Mouse (Mus musculus) mouse embryonic stem cell (cell line): ENCODE data around the gene Hyls1.

ENCODE experiments used
- in situ Hi-C, 2 experiments: fragments of 300-500 bp; cut with MboI; formaldehyde crosslinking; loops; 1 replicate in 1 of 2; 3 replicates in 1 of 2; pipeline ENCODE4 v1.14.3; 2019 to 2020; ENCODE audit warnings: low sequenced_read_pairs in 2 of 2, low pct_unique_long_range_greater_than_20kb in 1 of 2, mixed read lengths in 1 of 2; ENCODE audit not compliant: unreplicated experiment in 1 of 2

Gene Hyls1

GRCm38 (mm10) chr9:35548455-35548854 lies 21.7 kb downstream of the Hyls1 start:
- in situ Hi-C loops = no loop called here

DNA sequence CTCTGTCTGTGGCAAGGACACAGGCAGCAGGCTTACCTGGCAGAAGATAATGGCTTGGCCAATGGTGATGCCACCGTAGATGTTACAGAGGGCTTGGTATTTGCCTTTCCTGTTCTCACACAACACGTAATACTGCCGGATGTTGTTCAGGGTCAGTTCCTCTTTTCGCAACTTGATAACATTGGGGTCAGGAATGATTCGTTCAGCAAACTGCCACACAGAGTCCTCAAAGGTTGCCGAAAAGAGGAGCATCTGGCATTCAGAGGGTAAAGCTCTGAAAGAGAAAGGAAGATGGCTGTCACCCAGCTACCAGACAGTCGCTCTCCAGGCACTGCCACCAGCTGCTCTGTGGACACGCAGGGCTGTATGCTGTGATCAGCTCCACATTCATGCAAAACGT lies 23.5 kb downstream of the Hyls1 start:
- in situ Hi-C loops = no loop called here

DNA sequence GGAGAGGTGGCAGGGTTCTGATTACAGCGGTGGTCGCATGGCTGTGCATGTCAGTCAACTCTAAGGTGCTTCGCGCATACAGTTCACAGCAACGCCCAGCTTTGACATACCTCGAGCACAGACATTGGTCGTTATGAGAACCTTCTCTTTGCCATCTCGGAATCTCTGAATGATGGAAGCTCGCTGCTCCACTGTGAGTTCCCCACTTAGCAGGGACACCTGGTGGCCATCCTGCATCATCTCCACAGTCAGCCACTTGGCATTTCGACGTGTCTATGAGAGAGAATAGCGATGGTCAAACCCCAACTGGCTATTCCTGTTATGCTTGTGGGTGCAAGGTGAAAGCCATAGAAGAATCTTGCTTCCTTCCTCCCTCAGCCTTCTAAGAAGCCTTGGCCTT lies 24.5 kb downstream of the Hyls1 start:
- in situ Hi-C loops = no loop called here

DNA sequence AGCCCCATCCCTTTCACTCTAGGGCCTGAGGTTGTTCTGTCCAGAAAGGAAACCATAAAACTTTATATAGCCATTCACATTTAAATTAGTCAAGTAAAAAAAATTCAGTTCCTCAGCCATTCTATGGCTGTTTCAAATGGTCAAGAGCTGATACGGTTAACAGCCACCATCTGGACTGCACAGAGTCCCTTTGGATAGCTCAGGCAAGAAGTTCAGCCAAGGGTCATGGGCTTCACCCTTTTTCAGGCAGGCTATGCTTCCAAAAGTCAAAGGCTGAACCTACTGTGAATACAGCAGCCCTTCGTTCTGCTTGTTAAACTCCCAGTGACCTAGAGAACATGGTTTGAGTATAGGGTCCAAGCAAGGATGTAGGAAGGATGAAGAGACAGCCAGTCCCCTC lies 25.5 kb downstream of the Hyls1 start:
- in situ Hi-C loops = loop anchor here in 1 of 2 experiments (5.0 kb wide), 1 partner anchor 262 kb away; no protein-coding TSS in a partner anchor

DNA sequence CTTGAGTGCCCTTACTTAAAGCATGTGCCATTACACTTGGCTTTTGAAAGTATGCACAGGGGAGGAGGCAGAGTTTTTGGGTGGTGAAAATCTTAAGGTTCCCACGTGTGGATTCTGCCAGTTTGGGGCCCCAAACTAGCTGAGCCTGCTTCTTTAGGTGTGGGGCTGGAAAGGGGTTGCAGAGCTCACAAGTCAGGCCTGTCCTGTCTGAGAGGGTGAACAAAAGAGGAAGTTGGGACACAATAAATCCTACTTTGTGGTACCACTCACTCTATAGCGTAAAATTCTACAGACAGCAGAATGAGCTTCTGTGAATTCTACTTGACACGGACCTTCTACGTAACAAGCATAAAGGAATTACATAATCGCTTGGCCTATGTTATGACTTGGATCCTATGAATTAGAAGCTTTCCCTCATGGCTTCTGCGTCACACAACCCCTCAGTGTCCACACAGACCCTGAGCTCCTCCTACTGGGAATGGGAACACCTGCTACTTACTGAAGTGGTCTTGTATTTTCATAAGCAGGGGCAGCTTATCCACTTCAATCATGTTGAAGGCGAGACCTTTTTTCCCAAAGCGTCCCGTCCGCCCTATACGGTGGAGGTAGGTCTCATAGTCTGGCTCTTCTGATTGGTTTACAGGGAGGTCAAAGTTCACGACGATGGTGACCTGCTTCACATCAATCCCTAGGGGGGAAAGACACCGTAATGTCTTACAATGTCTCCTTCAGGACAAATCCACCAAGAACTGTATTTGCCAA lies 26.9 kb downstream of the Hyls1 start:
- in situ Hi-C loops = loop anchor here in 1 of 2 experiments (5.0 kb wide), 1 partner anchor 261 kb away; no protein-coding TSS in a partner anchor

- in situ Hi-C loops = loop anchor here in 1 of 2 experiments (5.0 kb wide), 1 partner anchor 260 kb away; no protein-coding TSS in a partner anchor
Measured at GRCm38 (mm10) chr9:35541941-35542340, 28.3 kb downstream of the Hyls1 start.

- in situ Hi-C loops = loop anchor here in 1 of 2 experiments (5.0 kb wide), 1 partner anchor 259 kb away; no protein-coding TSS in a partner anchor
Measured at GRCm38 (mm10) chr9:35541488-35541887, 28.7 kb downstream of the Hyls1 start.

DNA sequence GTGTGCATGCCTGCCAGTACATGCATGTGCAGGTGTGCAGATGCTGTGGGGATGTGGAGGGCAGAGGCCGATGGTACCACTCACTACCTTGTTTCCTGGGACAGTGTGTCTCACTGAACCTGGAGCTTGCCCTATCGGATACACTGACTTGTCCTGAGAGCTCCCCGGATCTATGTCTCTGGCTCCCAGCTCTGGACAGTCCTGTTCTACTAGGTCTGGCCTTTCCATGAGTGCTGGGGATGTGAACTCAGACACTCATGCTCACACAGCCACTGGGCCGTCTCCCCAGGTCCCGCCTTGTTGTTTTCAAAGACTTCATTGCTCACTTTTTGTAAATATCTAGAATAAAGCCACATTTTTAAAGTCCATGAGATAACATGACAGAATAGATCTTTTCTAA lies 29.2 kb downstream of the Hyls1 start:
- in situ Hi-C loops = loop anchor here in 1 of 2 experiments (5.0 kb wide), 1 partner anchor 259 kb away; no protein-coding TSS in a partner anchor

- in situ Hi-C loops = no loop called here
Measured at GRCm38 (mm10) chr9:35539001-35539750, 31.0 kb downstream of the Hyls1 start.

- in situ Hi-C loops = no loop called here
Measured at GRCm38 (mm10) chr9:35535876-35536275, 34.3 kb downstream of the Hyls1 start.

DNA sequence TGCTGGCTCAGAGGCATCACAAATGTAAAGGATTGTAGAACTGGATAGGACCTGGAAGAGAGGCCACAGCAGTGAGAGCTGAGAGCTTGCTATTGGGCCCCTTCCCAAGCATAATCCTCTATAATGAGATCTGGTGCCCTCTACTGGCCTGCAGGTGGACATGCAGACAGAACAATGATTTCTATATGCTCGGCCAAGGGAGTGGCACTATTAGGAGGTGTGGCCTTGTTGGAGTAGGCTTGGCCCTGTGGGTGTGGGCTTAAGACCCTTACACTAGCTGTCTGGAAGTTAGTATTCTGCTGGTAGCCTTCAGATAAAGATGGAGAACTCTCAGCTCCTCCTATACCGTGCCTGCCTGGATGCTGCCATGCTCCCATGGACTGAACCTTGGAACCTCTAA lies 35.1 kb downstream of the Hyls1 start:
- in situ Hi-C loops = no loop called here

- in situ Hi-C loops = loop anchor here in 1 of 2 experiments (5.0 kb wide), 1 partner anchor 251 kb away; no protein-coding TSS in a partner anchor
Measured at GRCm38 (mm10) chr9:35533266-35533665, 36.9 kb downstream of the Hyls1 start.

- in situ Hi-C loops = loop anchor here in 1 of 2 experiments (5.0 kb wide), 1 partner anchor 247 kb away; no protein-coding TSS in a partner anchor
Measured at GRCm38 (mm10) chr9:35529796-35530195, 40.4 kb downstream of the Hyls1 start.

DNA sequence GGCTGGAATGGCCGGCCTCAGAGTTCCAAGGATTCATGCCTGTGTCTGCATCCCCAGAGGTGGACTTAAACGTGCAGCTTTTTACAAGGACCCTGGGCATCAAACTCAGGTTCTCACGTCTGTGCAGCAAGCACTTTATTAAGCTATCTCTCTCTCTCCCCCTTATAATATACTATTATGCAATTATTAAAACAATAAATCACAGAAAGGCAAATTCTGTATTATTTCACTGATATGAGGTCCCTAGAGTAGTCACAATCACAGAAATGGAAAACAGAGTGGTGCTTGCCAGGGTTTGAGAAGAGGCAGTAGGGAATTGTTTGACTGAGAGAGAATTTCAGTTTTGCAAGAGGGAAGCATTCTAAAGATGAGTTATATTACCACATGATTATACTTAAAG lies 41.1 kb downstream of the Hyls1 start:
- in situ Hi-C loops = no loop called here

DNA sequence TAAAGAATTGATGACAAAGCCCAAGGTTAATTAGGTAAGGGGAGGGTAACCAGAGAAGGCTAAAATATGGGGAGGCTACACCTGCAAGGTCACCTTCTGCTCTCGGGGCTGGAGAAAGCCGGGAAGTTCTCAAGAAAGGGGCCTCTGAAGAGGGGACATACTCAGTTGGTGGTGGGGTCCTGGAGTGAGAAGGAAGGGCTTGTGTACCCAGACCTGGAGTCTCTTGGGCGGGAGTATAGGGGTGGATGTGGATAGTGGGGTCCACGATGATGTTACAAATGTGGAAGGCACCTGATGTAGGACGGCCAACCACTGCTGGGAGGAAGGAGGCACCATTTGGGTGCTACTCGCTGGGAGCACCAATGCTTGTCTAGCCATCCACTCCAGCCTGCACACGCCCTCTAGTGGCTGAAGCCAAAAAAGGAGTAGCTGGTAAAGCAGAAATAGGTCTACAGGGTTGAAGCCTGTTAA lies 46.2 kb downstream of the Hyls1 start:
- in situ Hi-C loops = no loop called here

DNA sequence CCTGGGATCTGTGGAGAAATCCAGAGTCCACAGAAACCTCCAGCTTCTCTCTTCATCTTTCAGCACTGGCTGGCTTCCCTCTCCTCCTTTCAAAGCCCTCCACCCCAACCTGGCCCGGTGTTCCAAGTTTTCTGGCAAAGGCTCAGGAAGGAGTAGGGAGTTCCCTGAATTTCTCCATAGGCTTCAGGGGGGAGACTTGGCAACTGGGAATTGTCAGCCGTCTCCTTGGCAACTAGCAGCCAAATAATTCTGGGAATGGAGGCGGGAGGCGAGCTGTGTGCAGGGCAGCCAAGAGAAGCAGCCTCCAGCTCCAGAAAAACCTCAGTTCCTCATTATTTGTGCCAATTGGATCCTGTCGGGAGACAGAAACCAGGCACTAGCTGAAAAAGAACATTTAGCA lies 46.7 kb downstream of the Hyls1 start:
- in situ Hi-C loops = no loop called here

DNA sequence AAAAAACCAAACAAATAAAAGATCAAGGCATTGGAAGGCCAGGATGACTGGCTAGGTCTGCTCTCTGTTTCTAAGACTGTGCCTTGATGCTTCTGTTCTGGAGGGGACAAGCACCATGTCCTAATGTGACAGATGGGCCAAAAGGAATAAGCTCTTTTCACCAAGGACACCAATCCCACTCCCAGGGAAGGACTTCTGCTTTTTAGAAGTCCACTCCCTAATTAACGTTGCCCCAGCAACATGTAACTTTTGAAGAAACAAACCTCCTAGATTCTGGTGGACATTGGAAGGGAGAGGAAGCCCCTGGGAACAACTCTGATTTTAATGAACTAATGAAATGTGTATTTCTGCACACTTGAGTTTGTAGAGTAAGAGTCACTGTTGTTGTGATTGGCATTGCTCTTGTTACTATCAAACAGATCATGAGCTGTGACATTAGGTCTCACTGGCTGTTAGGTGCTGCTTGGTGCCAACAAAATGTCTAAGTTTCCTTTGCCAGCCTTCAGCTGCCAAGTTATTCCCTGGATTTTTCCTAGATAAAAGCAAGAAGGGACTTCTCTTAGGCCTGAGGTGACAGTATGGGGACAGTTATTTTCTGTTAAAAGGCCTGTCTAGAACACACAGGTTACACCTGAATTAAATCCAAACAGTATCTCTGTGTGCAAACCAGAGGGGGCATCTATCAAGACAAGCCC lies 47.2 kb downstream of the Hyls1 start:
- in situ Hi-C loops = no loop called here

- in situ Hi-C loops = no loop called here
Measured at GRCm38 (mm10) chr9:35522241-35522640, 48.0 kb downstream of the Hyls1 start.
